Mouse (Mus musculus): ENCODE results near the gene Snx11.
"Not testable (repeated sequence)": the region's sequence is repeated elsewhere in the genome, so short reads cannot be mapped to it uniquely, and the experiment has no call there.

The Snx11 gene

DNA sequence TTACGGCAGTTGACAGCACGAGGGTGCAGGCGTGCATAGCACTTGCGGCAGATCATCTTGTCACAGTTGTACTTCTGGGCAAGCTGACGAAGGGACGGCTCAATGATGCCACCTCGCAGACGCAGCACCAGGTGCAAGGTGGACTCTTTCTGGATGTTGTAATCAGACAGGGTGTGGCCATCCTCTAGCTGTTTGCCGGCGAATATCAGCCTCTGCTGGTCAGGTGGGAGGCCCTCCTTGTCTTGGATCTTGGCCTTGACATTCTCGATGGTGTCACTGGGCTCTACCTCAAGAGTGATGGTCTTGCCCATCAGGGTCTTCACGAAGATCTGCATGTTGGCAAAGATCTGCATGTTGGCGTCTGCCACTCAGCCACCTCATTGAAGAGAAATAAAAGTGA, 18.1 kb upstream of the Snx11 start:
- no peak for DNase-seq (ENCODE audit: low read depth)

DNA sequence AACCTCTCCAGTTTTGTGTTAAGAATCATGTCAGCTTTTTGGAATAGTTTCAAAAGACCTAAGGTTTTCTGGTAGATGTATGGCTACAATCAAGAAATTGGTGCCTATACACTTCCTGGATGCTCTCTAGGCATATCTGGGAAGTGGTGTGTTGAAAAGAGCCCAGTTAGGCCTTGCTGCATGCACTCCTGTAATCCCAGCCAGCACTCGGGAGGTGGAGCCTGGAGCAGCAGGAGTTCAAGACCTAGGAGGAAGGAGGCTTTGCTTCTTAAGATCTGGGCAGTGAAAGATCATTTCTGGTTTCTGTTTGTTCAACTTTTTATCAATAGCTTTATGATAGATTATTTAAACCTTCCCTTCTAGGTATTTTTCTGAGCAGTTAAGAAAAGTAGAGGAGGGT, 13.3 kb upstream of the Snx11 start:
- DNase-seq (ENCODE audit: low read depth), result no peak

GRCm38 (mm10) chr11:96789990-96790389, 12.6 kb upstream of the Snx11 start:
- no peak for DNase-seq (ENCODE audit: low read depth)

DNA sequence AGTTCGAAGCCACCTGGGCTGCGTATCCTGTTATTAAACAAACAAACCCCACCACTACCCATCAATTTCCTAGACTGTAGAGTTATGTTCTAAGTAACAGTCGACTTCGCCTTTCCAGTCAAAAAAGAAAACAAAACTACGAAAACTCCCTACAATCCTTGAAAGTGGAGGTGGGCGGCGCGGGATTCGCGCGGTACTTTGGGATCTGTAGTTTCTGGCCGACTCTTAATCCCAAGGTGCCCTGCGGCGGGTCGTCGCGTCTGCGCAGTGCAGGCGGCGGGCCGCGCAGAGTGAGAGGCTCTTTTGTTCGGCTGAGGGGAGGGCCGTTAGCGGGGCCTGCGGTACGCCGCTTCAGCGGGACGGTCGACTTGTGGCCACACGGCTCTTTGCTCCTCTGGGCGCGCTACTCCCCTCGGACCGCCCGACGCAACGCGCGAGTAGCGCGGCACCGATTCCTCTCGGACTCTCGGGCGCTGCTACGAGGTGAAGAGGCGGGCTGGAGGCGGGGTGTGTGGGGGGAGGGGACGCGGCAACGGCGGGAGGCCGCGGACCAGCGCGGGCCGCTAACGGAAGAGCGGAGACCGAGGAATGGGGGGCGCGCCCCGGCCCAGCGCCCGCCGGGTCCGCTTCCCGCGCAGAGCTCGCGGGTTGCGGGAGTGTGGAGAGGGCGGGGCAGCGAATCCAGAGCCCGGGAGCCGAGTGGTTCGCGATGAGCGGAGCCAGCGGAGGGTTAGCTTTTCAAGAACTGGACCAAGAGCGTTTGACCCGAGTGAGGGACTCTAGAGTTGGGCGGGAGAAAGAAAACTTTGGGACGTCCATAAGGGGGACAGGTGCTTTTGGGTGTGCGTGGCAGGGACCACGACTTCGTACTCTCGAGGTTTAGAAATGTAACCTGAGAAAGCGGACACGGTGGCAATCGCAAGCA, 11.8 kb upstream of the Snx11 start, which contains the start of gene Cbx1:
TSS of gene Cbx1 (plus strand) at position 257 of the 925 bp plus-strand sequence.
- peak; percentile 80 for DNase-seq (ENCODE audit: low read depth)

DNA sequence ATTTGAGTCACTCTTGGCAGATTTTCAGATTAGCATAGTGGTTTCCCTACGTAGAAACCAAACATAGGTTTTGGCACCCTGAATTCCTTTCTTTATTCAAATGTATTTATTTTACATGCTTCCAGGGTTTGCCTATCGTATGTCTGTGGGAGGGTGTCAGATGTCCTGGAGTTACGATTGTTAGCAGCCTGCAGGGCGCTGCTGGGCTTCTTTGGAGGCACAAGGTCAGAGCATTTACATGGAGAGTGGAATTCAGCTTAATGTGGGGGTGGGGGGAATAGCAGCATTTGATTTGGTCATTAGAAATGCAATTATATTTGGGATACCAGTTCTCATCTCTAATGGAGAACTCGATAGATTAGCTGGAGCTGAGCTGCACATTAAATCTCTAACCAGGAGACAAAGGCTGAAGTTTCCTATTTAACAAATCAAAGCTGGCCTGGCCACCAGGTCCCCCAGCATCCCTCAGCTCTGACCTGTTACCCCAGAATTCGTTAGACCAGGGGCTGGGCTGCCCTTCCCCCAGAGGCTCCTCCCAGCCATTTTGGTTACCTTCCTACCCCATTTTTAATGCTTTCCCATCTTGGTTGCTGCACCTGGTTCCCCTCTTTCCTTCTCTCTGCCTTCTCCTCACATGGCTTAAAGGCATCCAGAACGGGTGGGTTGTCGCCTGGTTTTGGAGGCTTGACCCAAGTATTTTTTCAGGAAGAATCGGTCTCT, 9.5 kb upstream of the Snx11 start:
- DNase-seq (ENCODE audit: low read depth), result no peak

GRCm38 (mm10) chr11:96784847-96785246, 7.5 kb upstream of the Snx11 start:
- peak; percentile 73 for DNase-seq (ENCODE audit: low read depth)

- no peak for DNase-seq (ENCODE audit: low read depth)
Observed at GRCm38 (mm10) chr11:96781425-96781824, 4.1 kb upstream of the Snx11 start.

- no peak for DNase-seq (ENCODE audit: low read depth)
Observed at GRCm38 (mm10) chr11:96780306-96780705, 2.9 kb upstream of the Snx11 start.

GRCm38 (mm10) chr11:96778061-96778627, 785 bp upstream of the Snx11 start:
- DNase-seq (ENCODE audit: low read depth), result not testable (repeated sequence)

GRCm38 (mm10) chr11:96776068-96776467, 1.3 kb downstream of the Snx11 start:
- no peak for DNase-seq (ENCODE audit: low read depth)

DNA sequence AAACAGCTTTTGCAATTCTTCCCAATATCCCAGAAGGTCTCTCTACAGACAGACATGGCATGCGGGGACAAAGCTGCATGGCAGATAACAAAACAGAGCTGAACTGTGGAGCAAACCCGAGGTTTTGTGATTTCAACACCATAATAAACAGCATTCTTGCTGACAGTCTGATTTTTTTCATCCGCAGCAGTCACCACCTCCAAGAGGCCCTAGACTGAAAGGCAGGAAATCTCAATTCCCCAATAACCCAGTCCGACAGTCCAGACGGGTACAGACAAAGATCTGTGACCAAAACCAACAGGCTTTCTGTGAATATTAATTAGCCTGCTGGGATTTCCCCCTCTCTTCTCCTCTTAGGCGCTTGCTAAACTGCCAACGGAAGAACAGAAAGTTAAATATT, 1.7 kb downstream of the Snx11 start:
- no peak for DNase-seq (ENCODE audit: low read depth)

GRCm38 (mm10) chr11:96775063-96775462, 2.3 kb downstream of the Snx11 start:
- DNase-seq (ENCODE audit: low read depth), result no peak

DNA sequence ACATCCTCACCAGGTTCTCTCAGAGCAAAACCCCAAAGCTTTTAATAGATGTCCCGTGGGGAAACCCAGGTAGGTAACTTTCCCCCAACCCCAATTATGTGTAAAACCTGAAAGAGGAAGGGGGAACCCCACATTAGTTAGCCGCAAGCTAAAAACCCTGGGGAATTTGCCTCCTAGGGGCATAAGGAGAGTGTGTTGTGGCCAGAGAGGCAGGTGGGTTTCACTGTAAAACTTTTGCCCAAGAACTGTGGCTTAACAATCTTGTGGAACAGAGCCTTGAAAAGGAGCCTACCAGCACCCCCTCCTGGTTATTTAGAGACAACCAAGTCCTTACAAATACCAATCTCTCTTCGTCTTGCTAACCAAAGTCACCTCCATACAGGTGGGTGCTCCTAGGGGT, 2.8 kb downstream of the Snx11 start:
- DNase-seq (ENCODE audit: low read depth), result no peak

GRCm38 (mm10) chr11:96772413-96772812, 4.9 kb downstream of the Snx11 start:
- no peak for DNase-seq (ENCODE audit: low read depth)

DNA sequence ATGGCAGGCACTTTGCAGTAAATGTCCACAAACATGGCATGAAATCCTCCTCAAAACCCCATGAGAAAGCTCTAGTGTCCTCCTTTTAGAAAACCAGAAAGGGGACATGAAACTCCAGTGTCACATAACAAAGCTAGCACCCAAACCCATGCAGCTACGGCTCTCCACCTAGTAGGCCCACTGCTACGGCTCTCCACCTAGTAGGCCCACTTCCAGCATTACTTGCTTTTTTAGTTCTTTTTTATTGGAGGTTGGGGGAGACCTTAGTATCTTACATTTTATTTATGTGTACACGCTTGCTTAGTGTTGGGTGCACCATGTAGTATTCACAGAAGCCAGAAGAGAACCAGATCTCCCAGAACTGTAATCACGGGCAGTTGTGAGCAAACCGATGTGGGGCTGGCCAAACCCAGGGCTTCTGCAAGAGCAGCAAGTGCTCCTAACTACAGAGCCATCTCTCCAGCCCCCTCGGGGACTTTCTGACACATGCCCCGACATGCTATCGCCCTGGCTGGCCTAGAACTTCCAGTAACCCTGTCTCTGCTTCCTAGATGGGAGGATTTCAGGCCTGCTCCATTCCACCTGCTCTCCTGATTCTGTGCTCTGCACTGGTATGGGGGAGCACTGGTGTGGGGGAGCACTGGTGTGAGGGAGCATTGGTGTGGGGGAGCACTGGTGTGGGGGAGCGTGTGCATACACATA, 5.9 kb downstream of the Snx11 start:
- no peak for DNase-seq (ENCODE audit: low read depth)

- DNase-seq (ENCODE audit: low read depth), result no peak
Observed at GRCm38 (mm10) chr11:96768240-96768639, 9.1 kb downstream of the Snx11 start.

DNA sequence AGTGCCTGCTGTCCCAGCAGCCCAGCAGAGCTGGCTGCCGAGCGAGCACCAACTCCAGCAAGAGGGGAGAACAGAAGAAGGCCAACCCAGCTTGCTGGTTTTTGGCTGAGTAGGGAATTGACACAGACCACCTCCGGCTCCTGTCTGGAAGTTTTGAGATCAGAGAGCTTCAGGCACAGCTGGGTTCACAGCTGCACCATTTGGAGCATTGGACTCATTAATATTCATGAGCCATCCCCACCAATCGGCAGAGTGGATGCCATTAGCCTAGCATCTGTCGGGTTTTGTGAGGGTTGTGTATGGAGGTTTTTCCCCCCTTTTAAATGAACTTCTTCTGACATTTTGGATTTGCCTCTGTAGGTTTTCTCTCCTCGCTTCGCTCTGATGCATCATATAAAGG, 10.3 kb downstream of the Snx11 start:
- DNase-seq (ENCODE audit: low read depth), result no peak

- DNase-seq (ENCODE audit: low read depth), result no peak
Observed at GRCm38 (mm10) chr11:96766555-96766954, 10.8 kb downstream of the Snx11 start.

DNA sequence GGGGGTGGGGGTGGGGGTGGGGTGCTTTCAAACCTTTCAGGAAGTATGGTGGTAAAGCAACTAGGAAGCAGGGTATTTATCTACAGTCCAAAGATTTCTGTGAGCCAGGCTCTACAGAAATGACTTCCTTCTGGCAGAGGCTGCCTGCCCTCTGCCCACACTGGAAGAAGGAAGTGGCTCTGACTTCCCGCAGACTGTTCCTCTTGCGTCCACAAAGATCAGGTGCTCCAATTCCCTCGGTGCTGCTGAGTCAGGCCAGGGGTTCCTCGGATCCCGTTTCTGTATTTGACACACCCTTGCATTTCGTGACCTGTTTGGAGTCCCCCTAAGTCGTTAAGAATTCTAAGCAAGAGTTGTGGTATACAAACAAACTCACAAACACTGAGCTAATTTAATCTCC, 11.7 kb downstream of the Snx11 start:
- DNase-seq (ENCODE audit: low read depth), result no peak

DNA sequence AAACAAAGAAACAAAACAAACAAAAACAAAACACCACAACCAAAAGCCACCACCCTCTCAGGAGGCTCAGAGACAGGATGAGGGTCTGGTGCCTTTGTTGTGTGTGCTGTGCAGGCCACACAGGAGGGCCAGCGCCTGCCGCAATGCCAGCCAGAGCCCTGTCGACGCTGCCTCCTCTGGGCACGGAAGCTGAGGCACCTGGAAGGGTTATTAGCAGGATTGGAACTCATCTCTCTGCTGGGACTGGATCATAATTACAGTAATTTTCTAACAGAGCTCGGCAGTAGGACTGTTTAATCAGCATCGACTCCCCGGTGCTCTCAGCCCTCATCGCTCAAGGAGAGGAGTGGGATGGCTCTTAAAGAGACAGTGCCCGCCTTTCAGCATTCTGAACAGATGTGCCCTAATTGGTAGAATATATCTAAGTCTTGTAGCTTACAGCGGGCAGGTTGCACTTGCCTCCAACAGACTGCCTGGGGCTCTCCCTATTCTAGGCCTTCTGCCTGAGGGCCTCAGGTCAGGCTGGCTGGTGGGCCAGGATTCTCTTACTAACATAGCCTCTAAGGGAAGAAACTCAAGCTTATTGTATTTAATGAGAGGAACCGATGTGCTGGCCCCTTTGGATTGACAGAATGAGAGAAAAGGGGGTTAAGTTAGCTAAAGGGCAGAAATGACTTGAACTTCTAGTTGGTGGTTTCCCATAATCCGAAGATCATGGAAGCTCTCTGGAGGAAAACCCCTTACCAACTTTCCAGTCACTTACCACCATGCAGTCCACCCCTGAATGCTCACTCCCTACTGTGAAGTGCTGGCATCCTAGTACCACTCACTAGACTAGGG, 12.6 kb downstream of the Snx11 start:
- no peak for DNase-seq (ENCODE audit: low read depth)

GRCm38 (mm10) chr11:96762742-96763470, 14.5 kb downstream of the Snx11 start:
- DNase-seq (ENCODE audit: low read depth), result no peak

Measured in c-Kit-positive CD71-negative TER-119-negative erythroid progenitor cells, embryonic 14.5 days (primary cell).